Mouse (Mus musculus) heart, postnatal 0 days (tissue): ENCODE data around the gene Sema5a.

ENCODE experiments used
- CTCF ChIP-seq: IDR thresholded peaks from 2 replicates; pipeline ENCODE4 v1.5.1; 2016; ENCODE audit warnings: antibody characterized with exemption, control low read depth, low read depth
- EP300 ChIP-seq: IDR thresholded peaks from 2 replicates; pipeline ENCODE4 v1.6.1; 2016; ENCODE audit warnings: antibody characterized with exemption, low read depth

DNA sequence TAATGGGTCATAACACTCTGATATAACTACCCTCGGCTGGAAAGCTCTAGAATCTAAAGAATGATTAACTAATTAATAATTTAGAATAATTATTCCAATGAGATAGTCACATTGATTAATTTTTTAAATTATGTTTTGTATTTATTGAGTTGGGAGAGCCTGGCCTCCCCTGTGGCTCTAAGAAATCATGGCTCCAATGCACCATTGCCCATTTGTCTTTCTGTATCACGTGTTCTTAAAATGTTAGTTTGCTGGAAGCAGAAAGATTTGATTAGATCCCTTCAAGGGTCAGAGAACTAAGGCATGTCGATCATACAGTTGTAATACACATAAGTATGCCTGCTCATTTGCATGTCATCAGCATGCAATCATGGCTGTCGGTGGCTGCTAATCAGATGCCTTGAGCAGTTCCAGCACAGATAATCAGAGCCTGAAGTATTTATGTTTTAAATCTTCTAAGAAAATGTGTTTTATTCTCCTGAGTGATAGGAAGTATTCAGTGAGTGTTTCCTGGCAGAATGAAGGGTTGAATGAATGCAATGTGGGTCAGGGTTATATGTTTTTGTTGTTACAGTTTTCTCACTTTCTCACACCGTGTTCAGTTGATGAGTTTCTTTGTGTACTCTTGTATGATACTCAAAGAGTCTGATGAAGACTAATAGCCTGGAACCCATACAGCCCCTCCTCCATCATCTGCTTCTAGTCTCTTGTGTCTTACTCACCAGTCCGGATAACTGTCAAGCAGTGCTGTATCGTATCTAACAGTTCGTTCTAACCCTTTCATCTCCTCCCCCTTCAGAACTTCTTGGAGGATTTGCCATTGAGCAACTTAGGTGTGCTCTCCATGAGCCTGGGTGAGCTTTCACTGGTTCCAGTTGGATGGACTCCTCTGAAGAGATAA lies 240.7 kb downstream of the Sema5a start:
- TF ChIP-seq EP300 = no peak
- TF ChIP-seq CTCF = no peak
